Mouse (Mus musculus) spleen, postnatal 36 days (tissue): Measurements from ENCODE around the gene Abcc1.

Source experiments
- DNase-seq, 2 experiments: peaks; one replicate each; pipeline ENCODE4 v3.0.0; 2022; ENCODE audit warnings: low spot score in 2 of 2, mixed read lengths in 1 of 2

The Abcc1 gene

DNA sequence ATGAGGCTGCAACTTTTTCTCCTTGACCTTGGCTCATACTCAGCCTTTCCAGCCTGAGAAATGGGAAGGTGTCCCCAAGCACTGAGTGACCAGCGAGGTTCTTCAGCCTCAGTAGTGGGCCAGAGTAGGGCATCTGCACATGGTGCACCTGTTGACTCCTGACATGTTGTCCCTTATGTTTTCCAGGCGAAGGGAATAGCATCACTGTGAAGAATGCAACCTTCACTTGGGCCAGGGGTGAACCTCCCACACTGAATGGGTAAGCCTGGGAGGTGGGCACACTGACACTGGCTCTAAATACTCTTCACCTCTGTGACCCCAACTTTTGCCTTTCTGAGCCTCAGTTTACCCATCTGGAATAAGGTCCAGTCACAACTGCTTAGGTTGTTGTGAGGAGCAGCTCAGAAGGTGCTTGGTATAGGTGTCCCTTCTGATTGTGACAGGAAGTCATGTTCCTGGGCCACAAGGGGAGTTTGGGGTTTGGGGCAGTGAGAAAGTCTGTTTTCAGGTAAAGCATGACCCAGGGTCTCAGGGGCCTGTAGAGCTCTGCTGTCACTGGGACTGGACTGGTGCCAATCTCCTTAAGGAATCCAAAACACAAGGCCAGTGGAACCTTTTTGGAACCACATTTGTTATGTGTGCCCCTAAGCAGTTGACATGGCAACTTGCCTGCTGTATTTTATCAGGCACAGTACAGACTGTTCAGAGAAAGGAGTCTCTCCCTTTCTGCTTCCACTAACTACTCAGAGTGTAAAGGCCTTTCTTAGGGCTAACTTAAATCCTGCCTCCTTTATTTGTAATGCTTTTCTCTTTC lies 78.7 kb downstream of the Abcc1 start:
- DNase-seq: no peak

DNA sequence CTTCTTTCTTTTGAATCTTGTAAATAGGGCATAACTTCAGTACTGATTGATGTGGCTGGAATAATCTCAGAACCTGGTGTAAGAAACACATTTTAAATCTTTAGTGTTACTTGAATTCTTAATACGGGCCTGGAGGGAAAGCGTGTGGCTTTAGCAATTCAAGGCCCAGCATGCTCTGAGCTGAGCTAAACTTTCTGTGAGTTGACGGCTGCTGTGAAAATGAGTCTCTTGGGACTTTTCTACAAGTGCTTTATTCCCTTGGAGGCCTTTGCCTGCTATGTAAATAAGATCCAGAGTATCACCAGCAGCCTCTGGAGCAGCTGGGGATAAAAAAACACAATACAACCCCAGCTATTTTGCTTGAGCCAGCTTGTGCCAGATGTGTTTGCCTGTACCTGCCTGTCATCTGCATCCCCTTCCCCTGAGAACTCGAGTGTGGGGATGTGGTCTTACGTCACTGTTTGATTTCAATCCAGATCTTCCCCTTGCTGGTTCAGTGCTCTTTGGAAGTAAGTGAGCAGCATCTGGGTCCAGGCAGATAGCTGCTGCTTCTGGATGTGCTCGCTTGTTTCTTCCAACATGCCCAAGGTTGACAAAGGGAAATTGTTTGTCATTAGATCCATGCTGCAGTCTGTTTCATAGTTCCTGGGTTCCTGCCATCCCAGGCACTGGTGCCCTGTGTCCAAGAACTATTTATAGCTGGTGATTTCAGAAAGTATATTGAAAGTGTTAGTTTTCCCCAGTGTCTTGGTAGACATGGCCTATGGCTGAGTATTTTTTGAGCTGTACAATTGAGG lies 82.9 kb downstream of the Abcc1 start:
- DNase-seq: no peak

DNA sequence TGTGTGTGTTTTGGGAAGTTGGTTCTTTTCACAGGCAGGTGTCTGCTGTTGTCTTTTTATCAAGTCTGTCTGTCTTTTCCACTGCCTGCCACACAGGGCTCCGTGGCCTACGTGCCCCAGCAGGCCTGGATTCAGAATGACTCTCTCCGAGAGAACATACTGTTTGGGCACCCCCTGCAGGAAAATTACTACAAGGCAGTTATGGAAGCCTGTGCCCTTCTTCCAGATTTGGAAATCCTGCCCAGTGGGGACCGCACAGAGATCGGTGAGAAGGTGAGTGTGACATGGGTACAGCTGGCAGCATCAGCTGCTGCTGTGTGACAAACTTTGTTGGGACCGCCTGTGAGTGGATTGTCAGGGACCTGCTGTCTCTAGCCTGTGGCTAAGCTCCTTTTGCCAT lies 83.8 kb downstream of the Abcc1 start:
- no peak for DNase-seq

DNA sequence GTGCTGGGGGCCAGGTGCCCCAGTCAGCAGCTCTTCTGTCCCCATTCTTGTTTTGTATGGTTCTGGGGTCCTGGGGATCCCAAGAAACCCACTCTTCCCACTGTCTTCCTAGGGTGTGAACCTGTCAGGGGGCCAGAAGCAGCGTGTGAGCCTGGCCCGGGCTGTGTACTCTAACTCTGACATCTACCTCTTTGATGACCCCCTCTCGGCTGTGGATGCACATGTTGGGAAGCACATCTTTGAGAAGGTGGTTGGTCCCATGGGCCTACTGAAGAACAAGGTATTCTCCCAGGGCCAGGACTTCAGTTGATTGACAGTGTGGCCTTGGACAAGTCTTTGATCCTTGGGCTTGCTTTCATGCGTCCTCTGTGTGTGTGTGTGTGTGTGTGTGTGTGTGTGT lies 86.0 kb downstream of the Abcc1 start:
- DNase-seq: no peak

DNA sequence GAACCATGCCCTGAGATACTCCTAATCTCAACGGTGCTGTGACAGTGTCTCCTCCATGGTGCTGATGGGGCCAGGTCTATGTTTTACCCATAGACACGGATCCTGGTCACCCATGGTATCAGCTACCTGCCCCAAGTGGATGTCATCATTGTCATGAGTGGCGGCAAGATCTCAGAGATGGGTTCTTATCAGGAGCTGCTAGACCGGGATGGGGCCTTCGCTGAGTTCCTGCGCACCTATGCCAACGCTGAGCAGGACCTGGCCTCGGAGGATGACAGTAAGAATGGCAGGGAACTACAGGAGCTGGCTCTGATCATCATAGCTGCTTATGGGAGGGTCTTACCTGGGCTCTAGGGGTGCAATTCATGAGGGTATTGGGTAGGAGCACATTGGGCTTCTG lies 86.9 kb downstream of the Abcc1 start:
- no peak for DNase-seq

DNA sequence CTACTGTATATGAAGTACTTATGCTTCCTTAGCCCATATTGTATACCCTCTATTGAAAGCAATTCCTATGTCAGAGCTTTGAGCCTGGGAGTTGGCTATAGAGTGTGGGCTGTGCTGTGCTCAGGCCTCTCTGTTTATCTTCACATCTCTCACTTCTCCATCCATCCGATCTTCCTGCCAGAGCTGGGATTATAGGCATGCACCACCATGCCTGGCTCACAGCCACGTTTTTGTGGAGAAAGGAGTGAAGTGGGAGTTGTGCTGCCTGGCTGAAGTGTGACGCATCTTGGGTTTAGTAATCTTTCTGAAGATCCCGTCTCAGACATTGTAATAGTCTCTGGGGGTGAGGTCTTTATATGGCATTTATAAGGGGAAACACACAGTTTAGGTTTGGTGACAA lies 88.5 kb downstream of the Abcc1 start:
- no peak for DNase-seq

DNA sequence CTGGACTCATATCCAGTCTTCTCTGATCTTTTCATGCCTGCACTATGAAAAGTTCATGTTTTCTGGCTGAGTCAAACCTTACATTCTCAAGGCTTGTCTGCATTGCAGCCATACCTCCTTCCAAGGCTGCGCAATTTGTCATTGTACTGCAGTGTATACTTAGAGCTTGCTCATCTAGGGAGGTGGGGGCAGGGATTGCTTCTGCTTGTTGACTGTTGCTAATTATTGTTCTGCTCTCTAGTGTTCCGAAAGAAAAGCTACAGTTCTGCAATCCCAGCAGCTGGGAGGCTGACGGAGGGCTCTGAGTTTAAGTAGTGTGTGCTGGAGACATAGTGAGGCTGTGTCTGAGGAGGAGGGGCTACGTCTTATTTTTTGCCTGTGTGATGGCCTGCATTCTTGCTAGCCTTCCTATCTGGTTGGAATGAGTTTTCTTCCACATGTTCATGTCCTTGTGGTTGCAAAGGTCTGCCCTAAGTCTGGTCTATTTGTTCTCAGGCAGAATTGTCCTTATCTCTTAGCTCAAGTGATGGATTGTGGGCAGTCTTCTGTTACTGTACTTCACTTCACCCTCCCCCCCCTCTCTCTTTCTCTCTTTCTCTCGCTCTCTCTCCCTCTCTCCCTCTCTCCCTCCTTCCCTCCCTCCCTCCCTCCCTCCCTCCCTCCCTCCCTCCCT lies 90.2 kb downstream of the Abcc1 start:
- DNase-seq: no peak

DNA sequence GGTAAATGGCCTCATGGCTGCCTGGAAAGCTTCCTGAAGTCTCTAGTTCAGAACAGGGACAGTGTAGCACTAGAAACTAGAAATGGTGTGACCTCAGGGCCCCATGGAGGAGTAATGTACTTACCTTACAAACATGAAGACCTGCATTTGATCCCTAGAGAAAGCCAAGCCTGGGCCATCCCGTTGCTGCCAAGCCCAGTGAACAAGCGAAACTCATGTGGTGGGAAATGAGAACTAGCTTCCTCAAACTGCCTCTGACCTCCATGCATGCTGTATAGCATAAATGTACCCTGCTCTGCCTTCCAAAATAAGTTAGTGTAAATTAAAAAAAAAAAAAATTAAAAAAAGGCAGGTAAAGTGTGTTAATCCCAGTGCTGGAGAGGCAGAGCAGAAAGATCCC lies 101.2 kb downstream of the Abcc1 start:
- DNase-seq: no peak

DNA sequence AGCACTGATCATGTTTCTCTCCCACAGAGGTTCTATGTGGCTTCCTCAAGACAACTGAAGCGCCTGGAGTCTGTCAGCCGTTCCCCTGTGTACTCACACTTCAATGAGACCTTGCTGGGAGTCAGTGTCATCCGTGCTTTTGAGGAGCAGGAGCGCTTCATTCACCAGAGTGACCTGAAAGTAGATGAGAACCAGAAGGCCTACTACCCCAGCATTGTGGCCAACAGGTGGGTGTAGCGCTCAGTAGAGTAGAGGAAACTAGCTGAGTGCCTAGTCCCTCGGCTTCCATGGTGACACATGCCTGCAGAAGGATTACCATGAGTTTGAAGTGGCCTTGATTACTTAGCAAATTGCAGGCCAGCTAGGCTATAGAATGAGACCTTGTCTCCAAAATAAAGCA lies 103.7 kb downstream of the Abcc1 start:
- no peak for DNase-seq

DNA sequence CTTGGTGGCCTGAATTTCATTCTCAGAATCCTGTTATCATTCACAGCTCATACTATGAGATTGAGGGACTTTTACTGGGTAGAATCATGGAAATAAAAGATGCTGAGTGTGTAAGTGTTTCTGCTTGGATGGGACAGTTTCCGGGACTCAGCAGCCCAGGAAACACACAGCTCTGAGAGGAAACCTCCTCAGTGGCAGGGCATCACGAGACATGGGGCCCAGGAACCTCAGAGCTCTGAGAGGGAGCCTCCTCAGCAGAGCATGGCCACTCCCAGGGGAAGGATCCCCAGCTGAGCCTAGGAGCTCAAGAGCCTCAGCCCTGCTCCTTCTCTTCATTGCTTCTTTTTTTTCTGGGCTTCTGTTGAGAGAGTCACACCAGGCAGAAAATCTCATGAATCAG lies 107.0 kb downstream of the Abcc1 start:
- no peak for DNase-seq

DNA sequence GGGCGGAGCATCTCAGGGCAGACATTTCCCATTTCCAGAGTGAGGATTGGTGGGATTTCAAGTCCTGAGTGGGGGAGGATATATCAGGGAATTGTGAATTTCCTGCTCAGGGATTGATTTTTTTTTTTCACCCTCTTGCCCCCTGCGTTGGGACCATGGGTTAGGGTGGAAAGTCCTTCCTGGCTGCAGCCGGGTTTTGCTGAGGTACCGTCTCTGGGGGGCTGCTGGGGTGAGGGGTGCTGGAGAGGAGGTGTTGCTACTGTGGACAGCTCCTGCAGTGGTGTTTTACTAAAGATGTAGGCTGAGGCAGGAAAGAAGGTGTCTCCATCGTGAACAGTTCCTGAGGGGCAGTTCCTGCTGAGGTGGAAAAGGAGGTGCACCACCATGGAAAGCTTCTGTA lies 107.5 kb downstream of the Abcc1 start:
- DNase-seq: no peak

DNA sequence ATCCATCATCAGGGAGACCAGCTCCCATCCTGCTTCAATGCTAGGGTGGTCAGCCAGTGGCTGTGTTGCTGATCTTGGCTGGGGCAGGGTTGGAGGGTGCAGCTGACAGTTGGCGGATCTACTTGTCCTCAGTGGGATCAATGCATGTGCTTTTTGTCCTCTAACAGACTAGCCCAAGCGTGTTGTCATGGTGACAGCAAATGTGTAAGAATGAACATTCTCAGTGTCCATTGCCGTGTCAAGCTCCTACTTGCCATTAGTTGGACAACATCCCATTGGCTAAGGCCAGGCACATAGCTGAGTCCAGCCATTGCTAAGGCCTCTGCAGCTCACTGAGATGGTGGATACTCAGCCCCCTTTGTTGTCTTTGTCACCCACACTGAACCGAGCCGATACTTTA lies 110.8 kb downstream of the Abcc1 start:
- no peak for DNase-seq

DNA sequence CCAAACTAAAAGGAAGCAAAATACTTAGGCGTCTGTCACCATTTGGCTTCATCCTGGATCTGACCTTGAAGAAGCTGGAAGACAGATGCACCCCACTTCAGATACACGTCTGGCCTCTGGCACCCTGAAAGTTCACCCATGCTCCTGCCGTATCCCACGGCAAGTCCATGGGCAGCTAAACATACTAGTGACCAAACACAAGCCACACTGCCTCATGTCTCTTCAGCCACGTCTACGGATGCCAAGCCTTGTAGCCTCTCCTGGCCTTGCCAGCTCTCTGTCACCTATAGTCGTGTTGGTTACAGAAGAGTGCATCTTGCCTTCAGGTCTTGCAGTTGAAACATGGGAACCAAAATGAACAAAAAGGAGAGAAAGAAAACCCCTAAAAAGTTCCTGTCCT lies 112.3 kb downstream of the Abcc1 start:
- DNase-seq: no peak

DNA sequence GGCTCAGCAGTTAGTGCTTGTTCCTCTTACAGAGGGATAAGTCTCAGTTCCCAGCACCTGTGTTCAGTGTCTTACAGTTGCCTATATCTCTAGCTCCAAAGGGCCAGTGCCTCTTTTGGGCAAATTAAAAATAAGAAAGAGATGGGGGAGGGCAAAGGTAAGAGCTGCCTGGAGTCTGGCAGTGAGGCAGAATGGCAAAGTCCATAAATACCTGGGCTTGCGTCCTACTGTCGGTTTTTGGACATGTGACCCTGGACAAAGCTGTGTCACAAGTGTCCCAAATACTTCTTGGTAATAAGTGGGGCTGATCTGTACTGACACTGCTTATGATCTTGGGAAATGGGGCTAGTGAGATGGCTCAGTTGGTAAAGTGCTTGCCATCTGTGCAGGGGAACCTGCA lies 113.6 kb downstream of the Abcc1 start:
- no peak for DNase-seq

DNA sequence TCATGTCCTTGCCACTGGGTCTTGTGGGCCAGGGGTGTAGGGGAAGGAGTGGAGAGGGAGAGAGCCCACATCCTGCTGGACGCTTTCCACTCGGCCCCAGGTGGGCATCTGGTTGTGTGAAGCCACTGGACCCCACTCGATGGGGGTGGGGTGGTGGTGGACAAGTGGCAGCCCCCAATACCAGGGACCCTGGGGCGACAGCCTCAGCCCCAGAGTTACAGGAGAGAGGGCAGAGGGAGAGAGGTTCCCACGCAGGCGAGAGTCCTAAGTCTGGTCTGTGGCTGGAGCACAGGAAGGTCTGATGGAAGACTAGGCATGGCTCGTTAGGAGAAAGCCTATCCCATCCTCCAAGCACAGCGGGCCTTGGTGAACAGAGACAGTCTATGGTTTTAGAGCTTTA lies 114.7 kb downstream of the Abcc1 start:
- no peak for DNase-seq

DNA sequence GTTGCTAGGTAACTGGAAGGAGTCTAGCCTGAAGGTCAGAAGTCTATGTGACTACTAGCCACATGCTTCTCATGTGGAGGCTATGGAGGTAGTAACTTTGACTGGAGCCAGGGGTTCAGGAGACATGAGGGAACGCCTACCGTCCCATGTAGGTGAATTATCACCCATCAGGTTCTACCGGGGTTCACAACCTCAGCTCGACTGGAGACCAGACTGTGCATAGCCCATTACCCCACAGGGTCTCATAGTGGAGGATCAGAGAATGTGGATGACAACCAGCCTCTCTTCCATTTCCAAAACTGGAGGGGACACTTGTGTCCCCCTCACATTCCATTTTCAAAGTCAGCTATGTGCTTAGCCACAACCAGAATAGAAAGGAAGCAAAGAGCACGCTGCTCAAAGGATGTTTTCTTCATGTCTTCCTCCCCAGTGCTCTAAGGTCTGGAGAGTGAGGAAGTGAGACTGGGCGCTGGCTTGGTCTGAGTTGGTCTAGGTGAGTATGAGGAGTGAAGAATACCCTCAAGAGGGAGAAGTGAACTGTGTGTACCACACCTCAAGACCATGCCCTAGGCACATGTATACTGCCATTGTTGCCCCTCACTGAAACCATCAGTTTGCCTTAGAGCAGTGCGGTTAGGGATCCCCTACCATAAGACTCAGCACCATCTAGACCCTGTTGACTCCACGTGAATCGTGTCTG lies 115.5 kb downstream of the Abcc1 start:
- DNase-seq: peak in 1 of 2 experiments; percentile 4

DNA sequence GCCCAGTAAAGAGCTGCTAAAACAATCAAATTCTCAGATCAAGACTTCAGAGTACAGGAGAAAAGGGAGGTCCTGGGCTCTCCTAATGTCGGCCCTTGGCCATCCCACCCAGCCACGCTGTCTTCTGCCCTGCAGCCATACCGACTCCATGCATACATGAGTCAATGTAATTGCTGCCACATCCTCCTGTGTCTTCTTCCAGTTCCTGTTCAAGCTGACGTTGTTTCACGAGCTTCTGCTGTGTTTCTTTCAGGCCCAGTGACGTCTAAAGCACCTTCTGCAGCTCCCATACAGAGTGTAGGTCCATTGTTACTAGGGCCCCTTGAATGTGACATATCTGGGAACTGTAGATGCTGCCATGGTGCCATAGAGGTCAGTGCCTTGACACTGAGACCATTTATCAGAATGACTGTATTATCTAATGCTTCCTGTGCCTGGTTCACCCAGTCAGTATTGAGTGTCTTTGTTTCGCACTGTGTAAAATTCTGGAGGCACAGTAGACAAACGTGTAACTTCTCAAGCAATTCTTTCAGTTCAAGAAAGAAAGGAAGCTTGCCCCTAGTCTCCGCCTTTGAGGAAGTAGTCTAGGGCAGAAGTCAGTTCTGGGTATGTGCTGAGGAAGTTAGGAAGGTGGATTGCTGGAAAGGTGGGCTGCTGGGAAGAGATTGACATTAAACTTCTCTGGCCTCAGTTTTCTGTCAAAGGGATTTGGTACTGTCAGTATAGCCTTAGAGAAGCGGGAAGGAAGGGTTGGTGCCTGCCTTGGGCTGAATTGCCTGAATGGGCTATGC lies 116.3 kb downstream of the Abcc1 start:
- DNase-seq: no peak

DNA sequence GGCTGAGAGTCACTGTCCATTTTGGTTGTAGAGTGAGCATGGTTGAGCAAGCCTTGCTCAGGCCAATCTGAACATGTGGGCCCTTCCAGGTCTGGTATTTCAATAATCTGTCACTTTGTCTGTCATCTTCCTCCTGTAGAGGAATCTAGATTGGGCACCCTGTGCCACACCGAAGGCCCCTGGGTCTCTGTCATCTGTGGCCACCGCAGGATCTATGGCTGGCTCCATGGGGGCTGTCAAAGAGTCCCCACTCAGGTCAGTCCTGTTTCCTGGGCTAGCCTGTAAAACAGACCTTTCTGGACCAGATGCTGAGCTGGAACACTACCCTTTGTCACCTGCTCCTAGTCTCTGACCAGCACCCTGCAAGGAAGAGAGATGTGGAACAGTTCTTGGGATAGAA lies 118.3 kb downstream of the Abcc1 start:
- DNase-seq: no peak

DNA sequence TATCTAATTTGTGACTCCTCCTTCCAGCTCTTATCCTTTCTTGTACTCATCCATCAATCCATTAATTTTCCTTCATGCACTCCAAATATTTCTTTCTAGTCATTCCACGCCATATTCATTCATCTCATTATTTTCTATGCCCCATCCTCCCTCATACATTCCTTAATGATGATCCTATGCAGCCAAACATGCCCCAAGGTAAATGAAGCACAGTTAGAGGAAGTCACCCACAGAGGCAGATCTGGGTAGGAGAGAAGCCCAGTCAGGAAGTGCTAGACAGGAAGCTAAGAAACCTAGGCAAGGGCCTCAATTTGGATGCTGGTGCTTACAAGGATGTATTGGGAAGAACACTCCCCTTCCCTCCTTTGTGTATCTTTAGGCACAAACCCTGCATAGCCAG lies 121.9 kb downstream of the Abcc1 start:
- no peak for DNase-seq

DNA sequence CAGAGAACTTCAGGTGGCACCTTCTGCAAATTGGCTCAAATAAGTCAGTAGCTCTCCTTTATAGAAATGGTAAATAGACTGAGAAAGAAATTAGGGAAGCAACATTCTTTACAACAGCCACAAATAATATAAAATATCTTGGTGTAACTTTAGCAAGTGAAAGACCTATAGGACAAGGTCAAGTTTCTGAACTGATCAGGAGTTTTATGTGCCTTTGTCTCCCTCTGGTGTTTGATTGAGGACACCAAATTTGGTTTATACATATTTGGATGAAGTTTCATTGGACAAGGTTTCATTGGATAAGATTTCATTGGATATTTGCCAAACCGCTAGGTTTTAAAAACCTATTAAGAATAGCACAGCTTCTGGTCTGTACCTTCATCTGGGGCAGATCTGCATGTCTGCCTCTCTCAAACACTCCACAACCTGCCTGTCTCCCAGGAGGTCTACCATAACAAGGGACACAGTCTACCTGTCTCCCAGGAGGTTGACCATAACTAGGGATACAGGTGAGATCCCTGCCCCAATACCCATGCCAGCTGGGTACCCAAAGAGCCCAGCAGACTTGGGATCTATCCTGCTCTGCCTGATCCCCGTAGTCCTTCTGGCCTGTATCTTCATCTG lies 132.2 kb downstream of the Abcc1 start:
- DNase-seq: no peak
